Mouse (Mus musculus): ENCODE data around the gene Pola2.

Gene Pola2

GRCm38 (mm10) chr19:5935691-5936090 is 28.3 kb downstream of the Pola2 start:
- DNase-seq = no peak

DNA sequence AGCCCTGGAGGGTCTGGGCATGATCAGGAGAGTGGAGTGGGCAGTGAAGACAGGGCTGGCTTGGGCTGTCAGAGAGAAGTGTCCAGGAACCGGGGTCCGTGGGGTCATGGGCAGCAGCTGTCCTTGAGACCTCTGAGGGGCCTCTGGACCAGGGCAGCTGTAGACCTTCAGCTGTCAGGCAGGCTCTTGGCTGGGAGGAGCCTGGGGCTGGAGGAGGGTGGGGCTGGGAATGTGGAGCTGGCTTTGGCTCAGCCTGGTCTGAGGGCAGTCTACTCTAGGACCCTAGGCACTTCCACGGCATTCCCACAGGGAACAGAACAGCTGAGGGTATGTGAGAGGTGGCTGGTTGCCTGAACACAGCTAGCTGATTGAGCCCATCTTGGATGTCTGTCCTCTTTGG is 28.7 kb downstream of the Pola2 start:
- no peak for DNase-seq

DNA sequence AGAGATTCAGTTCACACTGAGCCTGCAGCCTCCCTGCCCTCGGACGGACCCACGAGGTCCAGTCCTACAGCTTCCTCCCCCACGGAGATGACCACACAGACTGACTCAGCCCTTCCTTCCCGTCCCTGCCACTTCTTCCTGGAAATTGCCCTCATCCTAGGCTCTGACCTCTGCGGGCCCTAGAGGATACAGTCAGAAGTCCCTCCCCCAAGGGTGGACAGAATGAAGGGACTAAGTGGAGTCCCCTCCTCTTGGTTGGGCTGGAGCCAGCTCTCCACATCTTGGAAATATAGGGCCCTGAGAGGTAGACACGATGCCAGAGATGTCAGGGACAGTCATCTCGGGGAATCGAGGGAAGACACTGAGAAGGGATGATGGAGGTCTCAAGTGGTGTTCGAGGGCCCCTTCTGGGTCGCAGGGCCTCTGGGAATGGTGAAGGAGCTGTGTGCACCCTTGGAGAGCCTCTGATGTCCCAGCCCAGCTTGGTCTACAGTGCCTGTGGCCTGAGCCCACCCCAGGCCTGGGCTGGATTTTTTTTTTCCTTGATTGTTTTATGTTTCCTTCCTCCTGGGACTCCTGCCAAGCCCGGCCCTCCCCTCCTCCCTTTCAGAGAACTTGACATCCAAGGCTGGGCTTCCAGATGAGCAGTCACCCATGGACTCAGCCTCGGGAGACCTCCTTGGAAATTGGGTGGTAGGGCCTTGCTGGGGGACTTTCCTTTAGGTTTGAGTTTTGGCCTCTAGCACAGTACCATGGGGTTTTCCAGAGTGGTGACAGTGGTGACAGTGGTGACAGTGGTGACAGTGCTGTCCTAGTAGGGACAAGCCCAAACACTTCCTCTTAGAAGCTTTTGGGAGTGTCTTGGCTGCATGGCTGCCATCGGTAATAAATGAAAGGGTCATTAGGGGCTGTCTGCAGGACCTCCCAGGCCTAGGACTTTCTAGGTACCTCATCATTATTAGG is 34.1 kb downstream of the Pola2 start:
- peak; percentile 85 for DNase-seq

GRCm38 (mm10) chr19:5928546-5928945 is 35.5 kb downstream of the Pola2 start:
- no peak for DNase-seq

GRCm38 (mm10) chr19:5928104-5928503 is 35.9 kb downstream of the Pola2 start:
- no peak for DNase-seq

GRCm38 (mm10) chr19:5927532-5927931 is 36.5 kb downstream of the Pola2 start:
- DNase-seq = no peak

GRCm38 (mm10) chr19:5927026-5927425 is 37.0 kb downstream of the Pola2 start:
- no peak for DNase-seq

DNA sequence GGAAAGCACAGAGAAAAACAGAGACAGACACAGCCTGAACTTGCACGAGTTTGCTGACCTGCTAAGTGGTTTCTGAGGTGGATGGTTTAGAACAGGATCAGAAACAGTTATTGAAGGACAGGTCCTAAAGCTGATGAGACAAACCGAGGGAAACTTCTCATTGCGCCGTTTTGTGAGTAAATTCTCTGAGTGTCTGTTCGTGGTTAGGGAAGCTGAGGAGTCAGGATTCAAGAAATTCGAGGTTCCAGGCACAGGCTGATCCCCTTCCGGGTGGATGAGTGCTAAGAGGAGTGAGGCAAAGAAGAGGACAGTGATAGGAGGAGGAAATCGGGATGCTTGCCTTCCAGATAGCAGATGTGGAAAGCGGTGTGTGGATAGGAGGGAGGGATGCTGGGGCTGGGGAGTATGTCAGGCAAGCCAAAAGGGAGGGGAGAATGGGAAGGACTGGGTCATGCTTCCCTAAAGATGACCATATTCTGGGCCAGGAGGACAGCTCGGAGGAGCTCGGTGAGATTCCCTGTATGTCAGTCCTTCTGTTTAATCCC is 38.6 kb downstream of the Pola2 start:
- no peak for DNase-seq

DNA sequence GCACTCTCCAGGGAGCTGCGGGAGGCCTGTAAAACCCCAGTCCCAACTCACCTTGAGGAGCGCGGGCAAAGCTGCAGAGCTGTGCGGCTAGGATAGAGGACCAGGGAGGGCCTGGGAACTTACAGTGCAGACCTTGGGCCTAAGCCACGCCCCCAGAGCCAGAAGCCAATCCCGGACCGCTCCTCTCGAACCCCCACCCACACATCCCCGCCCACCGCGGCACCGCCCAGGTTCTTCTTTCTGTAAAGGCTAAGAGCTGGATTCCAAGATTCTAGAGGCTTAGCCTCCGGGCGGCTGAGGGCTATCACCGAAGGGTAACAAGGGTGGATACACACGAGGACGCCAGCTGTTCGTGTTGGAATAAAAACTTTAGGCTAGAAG is 39.3 kb downstream of the Pola2 start, which contains the start of gene Cdc42ep2:
TSS of gene Cdc42ep2 (minus strand) at position 104 of the 381 bp plus-strand sequence.
- peak; percentile 97 for DNase-seq

- peak; percentile 93 for DNase-seq
Observed at GRCm38 (mm10) chr19:5923990-5924712, 39.9 kb downstream of the Pola2 start.

DNA sequence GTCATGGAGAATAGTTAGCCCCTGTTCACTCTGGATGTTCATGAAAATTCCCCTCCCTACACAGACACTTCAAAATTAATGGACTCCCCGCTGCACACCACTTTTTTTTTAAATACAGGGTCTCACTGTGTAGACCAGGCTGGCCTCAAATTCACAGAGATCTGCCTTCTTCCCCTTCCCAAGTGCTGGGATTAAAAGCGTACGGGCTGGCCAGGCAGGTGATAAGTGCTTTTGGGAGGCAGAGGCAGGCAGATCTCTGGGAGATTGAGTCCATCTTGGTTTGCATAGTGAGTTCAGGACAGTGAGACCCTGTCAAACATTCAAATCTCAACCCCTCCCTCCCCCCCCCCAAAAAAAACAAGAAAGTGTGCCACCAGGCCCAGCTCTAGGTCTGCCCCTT is 41.0 kb downstream of the Pola2 start:
- no peak for DNase-seq

DNA sequence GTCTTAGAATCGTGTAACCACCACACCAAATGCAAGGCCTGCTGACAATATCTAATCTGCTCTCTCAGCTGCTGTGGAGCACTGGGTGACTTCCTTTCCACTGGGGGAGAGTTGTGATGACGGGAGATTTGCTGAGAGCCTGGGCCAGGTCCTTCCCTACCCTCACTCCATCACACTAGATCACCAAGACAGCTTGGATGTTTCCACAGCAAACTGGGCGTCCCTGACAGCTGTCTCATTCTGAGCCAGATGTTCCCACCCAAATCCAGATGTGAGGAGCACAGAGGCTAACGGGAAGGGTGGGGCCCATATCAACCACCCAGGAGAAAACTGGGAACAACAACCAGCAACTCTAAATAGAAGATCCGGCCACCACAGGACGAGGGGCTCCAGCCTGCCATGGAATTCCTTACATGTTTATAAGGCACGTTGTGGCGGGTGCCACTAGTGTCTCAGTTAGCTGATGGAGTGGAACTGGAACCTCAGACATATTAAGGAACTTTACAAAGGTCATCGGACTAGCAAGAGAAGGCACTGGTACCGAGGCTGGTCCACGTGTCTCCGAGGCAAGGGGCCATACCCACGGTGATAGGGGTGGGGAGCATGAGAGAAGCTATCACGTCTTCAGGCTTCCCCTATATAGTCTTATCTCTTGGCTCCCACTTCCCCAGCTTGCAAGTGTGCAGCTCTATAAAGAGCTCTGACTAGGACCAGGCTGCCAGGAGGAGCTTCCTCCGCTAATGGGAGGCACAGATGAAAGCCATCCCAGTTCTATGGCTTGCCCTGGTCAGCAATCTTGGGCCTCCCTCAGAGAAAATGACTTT is 41.7 kb downstream of the Pola2 start:
- DNase-seq = no peak

GRCm38 (mm10) chr19:5921715-5922114 is 42.3 kb downstream of the Pola2 start:
- DNase-seq = no peak

DNA sequence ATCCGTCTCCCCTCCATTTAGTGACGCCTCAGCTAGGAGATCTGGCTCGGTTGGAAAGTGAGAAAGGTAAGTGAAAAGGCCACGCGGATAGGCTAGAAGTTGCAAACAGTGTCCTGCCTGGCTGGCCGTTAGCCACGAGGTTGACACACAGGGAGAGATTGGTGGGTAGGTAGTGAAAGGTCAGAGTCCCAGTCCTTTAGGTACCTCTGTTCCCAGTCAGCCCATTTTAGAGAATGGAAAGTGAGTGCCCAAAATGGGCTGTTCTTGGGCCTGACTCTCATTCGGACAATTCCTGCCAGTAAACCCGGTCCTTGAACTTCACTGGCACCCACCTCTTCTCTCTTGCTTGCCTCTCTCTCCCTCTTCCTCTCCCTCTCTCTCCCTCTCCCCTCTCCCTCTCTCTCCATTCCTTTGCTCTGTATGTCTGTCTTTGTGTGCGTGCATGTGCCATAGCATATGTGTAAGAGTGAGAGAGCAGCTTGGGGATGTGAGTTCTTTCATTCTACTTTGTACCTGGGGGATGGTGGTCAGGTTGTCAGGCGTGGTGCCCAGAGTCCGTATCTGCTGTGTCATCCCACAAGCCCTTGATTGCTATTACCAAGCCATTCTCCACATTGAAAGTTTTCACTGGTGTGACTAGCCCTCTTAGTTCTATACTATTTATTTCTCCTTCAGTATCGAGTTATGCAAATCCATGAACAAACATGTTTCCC is 50.8 kb downstream of the Pola2 start, which contains the start of gene Dpf2:
TSS of gene Dpf2 (minus strand) at position 4 of the 713 bp plus-strand sequence.
- DNase-seq = no peak

- DNase-seq = peak; percentile 100
Observed at GRCm38 (mm10) chr19:5912103-5913006, 51.6 kb downstream of the Pola2 start.

GRCm38 (mm10) chr19:5911430-5912102 is 52.4 kb downstream of the Pola2 start:
- no peak for DNase-seq

DNA sequence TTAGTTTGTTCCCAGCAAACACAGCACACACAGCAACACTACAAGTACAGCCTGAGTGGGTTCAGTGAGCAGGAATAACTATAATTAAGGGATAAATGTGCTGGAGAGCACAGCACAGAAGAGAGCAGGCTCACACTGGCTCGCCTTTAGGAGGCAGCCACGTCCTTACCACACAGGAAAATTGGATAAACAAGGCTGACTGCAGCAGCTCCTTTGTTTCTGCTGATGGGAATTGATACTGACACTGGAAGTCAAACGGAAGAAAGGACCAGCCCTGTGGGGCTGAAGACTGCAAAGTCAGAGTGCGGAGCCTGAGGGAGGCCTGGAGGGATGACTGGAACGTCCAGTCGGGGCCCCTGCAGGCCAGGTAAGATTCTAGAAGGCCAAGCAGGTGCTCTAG is 53.8 kb downstream of the Pola2 start:
- no peak for DNase-seq

- no peak for DNase-seq
Observed at GRCm38 (mm10) chr19:5907275-5907674, 56.7 kb downstream of the Pola2 start.

DNA sequence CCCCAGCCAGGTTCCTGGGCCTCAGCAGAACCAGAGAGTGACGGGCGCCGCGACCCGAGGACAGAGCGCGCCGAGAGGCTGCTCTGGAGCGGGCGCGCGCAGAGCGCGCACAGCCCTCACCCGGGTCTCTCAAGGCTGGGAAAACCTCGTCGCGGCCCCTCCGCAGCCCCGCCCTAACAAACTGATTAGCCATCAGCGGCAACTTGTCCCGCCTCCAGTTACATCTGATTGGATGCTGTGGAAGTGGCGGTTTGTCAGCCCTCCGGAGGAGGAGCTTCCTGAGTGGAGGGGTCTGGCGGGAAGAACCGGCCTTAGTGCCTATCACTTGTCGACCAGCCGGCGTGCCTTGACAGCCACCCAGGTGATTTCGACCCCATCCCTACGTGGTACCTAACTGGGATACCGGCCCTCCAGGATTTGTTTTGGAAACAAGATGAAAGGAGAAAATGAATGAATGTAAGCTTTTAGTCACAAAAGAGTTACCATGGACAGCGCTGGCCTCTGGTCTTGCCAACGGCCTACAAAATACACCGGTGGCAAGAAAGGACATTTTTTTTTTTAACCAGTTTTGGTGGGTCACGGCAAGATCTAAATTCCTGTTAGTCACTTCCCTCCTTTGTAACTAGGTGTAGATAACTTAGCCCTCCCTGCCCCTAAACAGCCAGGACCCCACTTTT is 69.9 kb downstream of the Pola2 start, which contains the start of gene Tigd3:
TSS of gene Tigd3 (minus strand) at position 148 of the 677 bp plus-strand sequence.
- peak; percentile 95 for DNase-seq
